Mouse (Mus musculus) mesoderm, embryonic 11.5 days (tissue): ENCODE measurements at regions not wholly inside any gene's neighbourhood (a gene's known extent, or its start where the extent isn't known, plus 50 kb on each side); places are given as distances from the start of the nearest gene placed in this dataset.

Experiments used
- DNase-seq: peaks from one replicate; pipeline ENCODE4 v3.0.0-alpha.2; 2012; ENCODE audit warnings: low read depth, low spot score

DNA sequence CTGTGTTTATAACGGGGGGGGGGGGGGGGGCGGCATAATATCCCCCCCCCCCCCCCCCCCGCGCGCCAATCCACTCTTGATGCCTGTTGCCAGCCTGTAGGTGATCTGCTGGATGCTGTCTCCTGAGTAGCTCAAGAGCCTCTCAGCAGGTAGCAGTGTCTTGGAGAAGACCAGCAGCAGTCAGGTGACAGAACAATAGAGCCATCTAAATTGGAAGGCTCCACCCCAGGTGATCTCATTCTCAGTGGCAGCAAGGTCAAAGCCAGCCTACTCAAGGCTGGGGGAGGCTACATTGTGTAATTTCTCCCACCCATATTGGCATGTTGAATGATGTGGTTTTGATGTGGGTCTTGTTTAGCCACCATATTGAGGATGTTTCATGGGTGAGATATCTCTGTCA lies 338.3 kb upstream of the Zfp804a start:
- no peak for DNase-seq

- no peak for DNase-seq
Measured at GRCm38 (mm10) chr2:81733484-81733883, 319.5 kb upstream of the Zfp804a start.

GRCm38 (mm10) chr2:81734031-81734430 lies 319.0 kb upstream of the Zfp804a start:
- DNase-seq = no peak

- no peak for DNase-seq
Measured at GRCm38 (mm10) chr2:81765778-81766177, 287.2 kb upstream of the Zfp804a start.

DNA sequence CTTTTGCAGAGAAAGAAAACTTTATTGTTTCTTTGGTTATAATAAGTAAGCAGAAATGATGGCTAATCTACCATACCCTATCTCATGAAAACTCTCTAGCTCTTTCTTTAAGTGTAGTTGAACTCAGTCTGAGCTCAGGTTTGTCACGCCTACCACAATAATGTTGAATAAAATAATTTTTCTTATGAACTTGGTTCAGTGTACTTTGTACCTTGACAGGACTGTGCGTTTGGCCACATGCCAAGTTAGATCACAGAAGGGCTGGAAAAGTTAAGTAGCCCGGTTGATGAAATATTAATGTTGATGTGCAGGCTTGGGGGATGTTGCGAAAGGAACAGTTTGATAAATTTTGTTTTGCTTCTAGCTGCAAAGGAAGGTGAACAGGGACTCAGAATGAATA lies 270.0 kb upstream of the Zfp804a start:
- DNase-seq = peak; percentile 11
